Mouse (Mus musculus) liver, embryonic 12.5 days (tissue): ENCODE data around the gene Pkn1. TPM values are rescaled to one million over a fixed set of nuclear protein-coding genes. Genes with fewer than 3 reads are reported as not detected.

Source experiments
- ATAC-seq: fragments of 200-750 bp; cut with Nextera tagmentation; 2 replicates; pipeline ENCODE4 v1.8.0; 2017; ENCODE audit warnings: moderate number of reproducible peaks, mild to moderate bottlenecking, moderate library complexity
- H3K27ac ChIP-seq: fragments of 300-500 bp; sonication (generic); 2 replicates; pipeline ENCODE4 v1.5.1; 2016; ENCODE audit warnings: mild to moderate bottlenecking
- H3K27me3 ChIP-seq: fragments of 300-500 bp; sonication (generic); replicated peaks from 2 replicates; pipeline ENCODE4 v1.6.1; 2016; ENCODE audit warnings: mild to moderate bottlenecking, moderate library complexity
- H3K36me3 ChIP-seq: fragments of 300-500 bp; sonication (generic); 2 replicates; pipeline ENCODE4 v1.6.1; 2016; ENCODE audit warnings: mild to moderate bottlenecking, moderate library complexity
- H3K4me1 ChIP-seq: fragments of 300-500 bp; sonication (generic); 2 replicates; pipeline ENCODE4 v1.6.1; 2016
- H3K4me2 ChIP-seq: fragments of 300-500 bp; sonication (generic); 2 replicates; pipeline ENCODE4 v1.6.1; 2016; ENCODE audit warnings: mild to moderate bottlenecking, moderate library complexity
- H3K4me3 ChIP-seq: fragments of 300-500 bp; sonication (generic); 2 replicates; pipeline ENCODE4 v1.5.1; 2016; ENCODE audit warnings: mild to moderate bottlenecking, moderate library complexity
- H3K9ac ChIP-seq: fragments of 300-500 bp; sonication (generic); 2 replicates; pipeline ENCODE4 v1.6.1; 2016; ENCODE audit warnings: mild to moderate bottlenecking, moderate library complexity
- H3K9me3 ChIP-seq: fragments of 300-500 bp; sonication (generic); replicated peaks from 2 replicates; pipeline ENCODE4 v1.6.1; 2016; ENCODE audit warnings: mild to moderate bottlenecking, moderate library complexity
- WGBS: fragments of 180-500 bp; shearing (Covaris S2); methylation state at CpG from one replicate; pipeline ENCODE4 v1.1.7; 2016; ENCODE audit not compliant: insufficient replicate concordance; 5-methylcytosine and 5-hydroxymethylcytosine counted together
- polyA plus RNA-seq: library from polyadenylated mRNA; unstranded; fragments of >200 nt; fragmentation: Nextera tagmentation; extraction: Ambion mirVana; gene quantifications from 2 replicates; pipeline ENCODE4 v1.2.1, GENCODE M21; 2016

The Pkn1 gene
- polyA plus RNA-seq, 1 experiment from 2014 or later, result 19.5 TPM

DNA sequence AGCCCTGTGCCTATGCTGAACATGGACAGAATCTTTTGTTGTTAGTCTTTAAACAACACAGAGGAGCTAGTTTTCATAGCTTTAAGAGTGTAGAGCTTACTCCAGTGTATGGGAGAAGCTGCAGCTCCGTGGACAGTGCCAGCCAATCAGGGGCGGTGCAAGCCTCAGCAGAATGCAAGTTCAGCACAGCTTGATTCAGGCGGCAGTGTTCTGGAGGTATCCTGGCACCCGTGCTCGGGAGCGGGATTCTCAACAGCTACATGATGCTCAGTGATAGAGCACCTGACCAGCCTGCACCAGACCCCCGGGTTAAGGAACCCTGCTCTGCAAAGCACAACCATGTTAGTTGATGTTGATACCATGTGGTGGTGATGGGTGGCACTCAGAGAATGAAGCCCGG lies 38.4 kb downstream of the Pkn1 start:
- no peaks in the 10 kb centered on the region for H3K9me3 ChIP-seq
- peaks cover 57% of the 10 kb centered on the region for H3K4me1 ChIP-seq
- peaks cover 9% of the 10 kb centered on the region; the same call in 1 of the 2 replicates for H3K36me3 ChIP-seq
- ATAC-seq, result no peak
- no peaks in the 10 kb centered on the region for H3K27me3 ChIP-seq
- H3K4me3 ChIP-seq, result no peak overlapping the region
- WGBS, result 38% methylated on average over 8 of the region's 8 CpGs
- peak overlapping the region; percentile 45 for H3K4me2 ChIP-seq
- H3K9ac ChIP-seq, result no peak overlapping the region
- no peak overlapping the region for H3K27ac ChIP-seq

DNA sequence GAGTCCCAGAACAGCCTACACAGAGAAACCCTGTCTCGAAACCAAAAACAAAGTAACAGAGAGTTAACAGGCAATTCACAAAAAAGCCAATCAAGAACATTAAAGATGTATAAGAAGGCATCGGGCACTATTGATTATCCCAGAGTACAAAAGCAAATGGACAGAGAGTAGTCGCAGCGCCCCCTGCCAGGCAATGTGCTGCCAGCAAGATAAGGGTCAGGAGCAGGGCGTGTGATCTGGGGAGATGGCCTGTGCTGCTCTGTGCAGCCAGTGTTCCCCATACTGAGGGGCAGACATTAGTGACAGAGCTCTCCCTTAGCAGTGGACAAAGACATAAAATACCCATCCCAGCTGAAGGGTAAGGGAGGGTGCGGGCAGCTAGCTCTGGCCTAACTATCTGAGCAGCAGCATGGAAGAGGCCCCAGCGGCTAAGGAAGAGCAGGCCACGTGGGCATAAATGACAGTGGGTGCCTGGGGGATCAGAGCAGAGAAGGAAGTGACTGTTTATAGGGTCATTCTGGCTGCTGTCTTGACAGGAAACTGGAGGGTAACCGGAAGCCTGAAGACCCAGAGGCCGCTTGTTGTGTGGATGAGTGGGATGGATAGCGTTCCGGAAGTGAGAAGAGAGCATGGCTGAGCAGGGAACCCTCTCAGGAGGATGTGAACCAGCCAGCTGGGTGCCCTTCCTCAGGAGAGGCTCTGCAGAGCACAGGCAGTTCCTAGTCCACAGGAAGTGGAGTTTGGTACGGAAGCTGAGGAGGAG lies 42.3 kb downstream of the Pkn1 start:
- Histone ChIP-seq H3K9ac (peak overlapping the region; percentile 14; the same call in 1 of the 2 replicates), H3K27me3 (no peaks in the 10 kb centered on the region), H3K4me3 (no peak overlapping the region), H3K4me1 (peaks cover 73% of the 10 kb centered on the region), H3K9me3 (no peaks in the 10 kb centered on the region), H3K27ac (peak overlapping the region; percentile 66), H3K36me3 (peaks cover 9% of the 10 kb centered on the region; the same call in 1 of the 2 replicates), H3K4me2 (peak overlapping the region; percentile 16)
- ATAC-seq, result peak; percentile 33
- WGBS, result 43% methylated on average over 13 of the region's 13 CpGs

GRCm38 (mm10) chr8:83656043-83656442 lies 42.9 kb downstream of the Pkn1 start:
- peaks cover 69% of the 10 kb centered on the region for H3K4me1 ChIP-seq
- H3K36me3 ChIP-seq, result peaks cover 9% of the 10 kb centered on the region; the same call in 1 of the 2 replicates
- H3K4me2 ChIP-seq, result peak overlapping the region; percentile 16; the same call in 1 of the 2 replicates
- H3K9me3 ChIP-seq, result peaks cover 4% of the 10 kb centered on the region; the same call in 1 of the 2 replicates
- ATAC-seq, result no peak
- WGBS, result 79% methylated on average over 9 of the region's 9 CpGs
- H3K27ac ChIP-seq, result peak overlapping the region; percentile 66; the same call in 1 of the 2 replicates
- no peak overlapping the region for H3K4me3 ChIP-seq
- H3K27me3 ChIP-seq, result no peaks in the 10 kb centered on the region
- no peak overlapping the region for H3K9ac ChIP-seq

DNA sequence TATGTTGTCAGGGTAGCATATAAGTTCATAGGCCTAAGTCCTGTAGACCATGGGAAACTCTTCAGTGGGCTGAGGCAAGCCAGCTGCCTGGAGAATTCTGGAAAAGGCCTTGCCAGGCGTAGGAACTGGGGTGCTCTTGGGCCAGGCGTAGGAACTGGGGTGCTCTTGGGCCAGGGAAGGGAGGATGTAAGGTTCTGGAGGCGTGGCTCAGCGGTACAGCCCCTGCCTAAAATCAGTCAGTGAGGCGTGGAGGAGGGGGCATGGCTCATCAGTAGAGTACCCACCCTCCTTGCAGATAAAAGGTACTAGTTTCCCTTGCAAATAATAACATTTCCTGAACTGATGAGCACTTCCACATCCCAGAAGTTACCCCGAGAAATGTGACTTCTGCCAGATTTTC lies 44.3 kb downstream of the Pkn1 start:
- Histone ChIP-seq H3K9me3 (peaks cover 5% of the 10 kb centered on the region; the same call in 1 of the 2 replicates), H3K27me3 (no peaks in the 10 kb centered on the region), H3K4me1 (peaks cover 56% of the 10 kb centered on the region), H3K4me2 (no peak overlapping the region), H3K4me3 (no peak overlapping the region), H3K36me3 (peaks cover 9% of the 10 kb centered on the region; the same call in 1 of the 2 replicates), H3K9ac (no peak overlapping the region), H3K27ac (no peak overlapping the region; the same call in 1 of the 2 replicates)
- no peak for ATAC-seq
- WGBS, result 83% methylated on average over 6 of the region's 6 CpGs

GRCm38 (mm10) chr8:83653662-83654017 lies 45.3 kb downstream of the Pkn1 start:
- Histone ChIP-seq H3K27me3 (no peaks in the 10 kb centered on the region), H3K4me1 (peaks cover 55% of the 10 kb centered on the region), H3K9me3 (peaks cover 5% of the 10 kb centered on the region; the same call in 1 of the 2 replicates), H3K9ac (peak overlapping the region; percentile 88), H3K4me3 (peak overlapping the region; percentile 92), H3K36me3 (peaks cover 9% of the 10 kb centered on the region; the same call in 1 of the 2 replicates), H3K27ac (peak overlapping the region; percentile 87), H3K4me2 (peak overlapping the region; percentile 97)
- no peak for ATAC-seq
- 23% methylated on average over 10 of the region's 10 CpGs for WGBS

- H3K9me3 ChIP-seq, result peaks cover 9% of the 10 kb centered on the region; the same call in 1 of the 2 replicates
- H3K4me2 ChIP-seq, result peak overlapping the region; percentile 97
- peaks cover 9% of the 10 kb centered on the region; the same call in 1 of the 2 replicates for H3K36me3 ChIP-seq
- peak overlapping the region; percentile 87 for H3K27ac ChIP-seq
- peak overlapping the region; percentile 92 for H3K4me3 ChIP-seq
- WGBS, result under 1% methylated on average over 46 of the region's 46 CpGs
- ATAC-seq, result peak; percentile 40
- peak overlapping the region; percentile 88 for H3K9ac ChIP-seq
- no peaks in the 10 kb centered on the region for H3K27me3 ChIP-seq
- H3K4me1 ChIP-seq, result peaks cover 55% of the 10 kb centered on the region
Observed at GRCm38 (mm10) chr8:83652744-83653661, 46.0 kb downstream of the Pkn1 start.

DNA sequence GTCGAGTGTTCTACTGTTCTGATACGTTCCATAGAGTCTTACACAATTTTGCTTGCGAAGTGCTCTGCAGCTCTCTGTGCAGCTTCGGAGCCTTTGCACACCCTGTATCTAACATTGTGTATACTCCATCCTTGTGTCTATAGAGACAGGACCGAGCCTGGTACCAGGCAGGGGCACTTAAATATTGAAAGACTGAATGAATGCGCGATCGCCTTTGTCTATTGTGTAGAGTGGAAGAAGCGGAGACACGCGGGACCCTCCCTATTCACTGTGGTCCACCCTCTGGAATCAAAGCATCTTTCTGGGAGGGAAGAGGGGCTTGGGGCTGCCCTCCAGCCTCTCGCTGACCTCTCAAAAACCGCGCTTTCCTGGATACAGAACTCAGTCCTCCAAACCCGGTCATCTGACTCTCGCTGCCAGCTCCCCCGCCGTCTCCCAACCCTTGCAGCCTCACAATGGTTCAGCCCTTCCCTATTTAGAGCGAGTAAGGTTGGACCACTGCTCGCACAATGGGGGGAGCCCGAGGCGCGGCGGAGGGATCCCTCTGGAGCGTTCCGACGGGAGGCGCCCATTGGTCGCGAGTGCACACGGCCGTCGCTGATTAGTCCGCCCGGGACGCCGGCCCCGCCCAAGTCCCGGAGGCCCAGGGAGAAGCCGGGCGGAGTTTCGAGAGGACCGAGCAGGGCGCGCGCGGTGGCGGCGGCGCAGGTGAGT lies 46.8 kb downstream of the Pkn1 start, which contains the start of gene Gipc1:
TSS of gene Gipc1 (plus strand) at position 648 of the 714 bp plus-strand sequence.
- Histone ChIP-seq H3K4me3 (peak within 1 kb of the TSS; percentile 92), H3K4me2 (peak within 1 kb of the TSS; percentile 97), H3K27me3 (no peaks in the 10 kb centered on the region), H3K4me1 (peaks cover 49% of the 10 kb centered on the region), H3K27ac (peak within 1 kb of the TSS; percentile 87), H3K9me3 (peaks cover 10% of the 10 kb centered on the region; the same call in 1 of the 2 replicates), H3K9ac (peak within 1 kb of the TSS; percentile 88), H3K36me3 (peaks cover 4% of the 10 kb centered on the region; the same call in 1 of the 2 replicates)
- peak; percentile 93 for ATAC-seq
- 4% methylated on average over 50 of the region's 50 CpGs for WGBS

DNA sequence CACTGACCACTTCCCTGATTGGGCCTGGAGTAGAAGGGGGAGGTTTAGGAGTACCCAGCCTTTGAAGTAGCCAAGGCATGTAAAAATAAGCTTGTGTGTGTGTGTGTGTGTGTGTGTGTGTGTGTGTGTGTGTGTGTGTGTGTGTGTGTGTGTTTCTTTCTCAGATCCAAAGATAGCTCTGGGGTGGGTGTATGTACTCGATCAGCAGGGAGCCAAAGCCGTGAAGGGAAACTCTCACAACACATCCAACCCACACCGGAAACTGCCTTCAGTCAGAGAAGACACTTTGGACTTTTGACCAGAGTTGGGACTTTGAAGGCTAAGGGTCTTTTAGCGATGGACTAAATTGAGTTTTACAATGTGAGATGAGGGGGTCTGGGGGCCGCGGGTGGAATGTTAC lies 49.3 kb downstream of the Pkn1 start:
- Histone ChIP-seq H3K4me1 (peaks cover 24% of the 10 kb centered on the region), H3K9ac (no peak overlapping the region), H3K27ac (no peak overlapping the region), H3K27me3 (peaks cover 16% of the 10 kb centered on the region; the same call in 1 of the 2 replicates), H3K4me3 (no peak overlapping the region), H3K4me2 (no peak overlapping the region), H3K36me3 (no peaks in the 10 kb centered on the region), H3K9me3 (peaks cover 10% of the 10 kb centered on the region; the same call in 1 of the 2 replicates)
- 84% methylated on average over 5 of the region's 6 CpGs for WGBS
- no peak for ATAC-seq

DNA sequence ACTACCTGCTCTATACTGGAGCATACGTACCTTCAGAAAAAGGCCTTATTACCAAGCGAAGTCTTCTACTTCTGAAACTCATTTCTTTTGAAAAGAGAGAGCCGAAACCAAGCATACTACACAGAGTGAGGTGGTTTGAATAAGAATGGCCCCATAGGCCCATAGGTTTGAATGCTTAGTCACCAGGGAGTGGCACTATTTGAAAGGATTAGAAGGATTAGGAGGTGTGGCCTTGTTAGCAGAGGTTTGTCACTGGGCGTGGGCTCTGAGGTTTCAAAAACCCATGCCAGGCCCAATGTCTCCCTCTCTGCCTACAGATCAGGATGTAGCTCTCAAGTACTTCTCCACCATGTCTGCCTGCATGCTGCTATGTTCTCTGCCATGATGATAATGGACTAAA lies 50.9 kb downstream of the Pkn1 start:
- no peaks in the 10 kb centered on the region for H3K36me3 ChIP-seq
- 87% methylated on average over 4 of the region's 4 CpGs for WGBS
- peaks cover 10% of the 10 kb centered on the region; the same call in 1 of the 2 replicates for H3K9me3 ChIP-seq

DNA sequence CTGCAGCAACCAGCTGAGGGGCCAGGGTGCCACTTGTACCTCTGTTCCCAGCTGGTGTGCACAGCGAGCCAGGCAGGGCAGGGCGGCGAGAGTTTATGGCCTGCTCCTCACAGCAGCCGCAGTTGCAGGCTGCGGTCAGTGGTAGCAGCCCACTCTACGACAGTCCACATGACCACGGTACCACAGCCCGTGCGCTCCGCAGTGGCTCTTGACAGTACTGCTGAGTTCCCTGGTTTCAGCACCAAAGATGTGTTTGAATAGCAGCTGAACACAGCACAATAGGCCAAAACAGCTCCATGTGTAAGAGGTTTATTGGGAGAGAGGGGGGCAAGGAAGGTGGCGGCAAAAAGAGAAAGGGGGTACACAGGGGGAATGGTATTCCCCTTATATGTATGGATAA lies 51.5 kb downstream of the Pkn1 start:
- Histone ChIP-seq H3K36me3 (no peaks in the 10 kb centered on the region), H3K27ac (no peak overlapping the region), H3K4me1 (peaks cover 7% of the 10 kb centered on the region), H3K4me2 (no peak overlapping the region), H3K4me3 (no peak overlapping the region), H3K9me3 (peaks cover 10% of the 10 kb centered on the region; the same call in 1 of the 2 replicates), H3K9ac (no peak overlapping the region), H3K27me3 (peaks cover 35% of the 10 kb centered on the region)
- WGBS, result 88% methylated on average over 11 of the region's 11 CpGs
- no peak for ATAC-seq

More for the DNA sequence above, 50.9 kb downstream of the Pkn1 start:
- no peak overlapping the region for H3K9ac ChIP-seq
- H3K4me3 ChIP-seq, result no peak overlapping the region
- H3K4me2 ChIP-seq, result no peak overlapping the region
- peaks cover 9% of the 10 kb centered on the region for H3K4me1 ChIP-seq
- no peak overlapping the region for H3K27ac ChIP-seq
- H3K27me3 ChIP-seq, result peaks cover 30% of the 10 kb centered on the region
- no peak for ATAC-seq

DNA sequence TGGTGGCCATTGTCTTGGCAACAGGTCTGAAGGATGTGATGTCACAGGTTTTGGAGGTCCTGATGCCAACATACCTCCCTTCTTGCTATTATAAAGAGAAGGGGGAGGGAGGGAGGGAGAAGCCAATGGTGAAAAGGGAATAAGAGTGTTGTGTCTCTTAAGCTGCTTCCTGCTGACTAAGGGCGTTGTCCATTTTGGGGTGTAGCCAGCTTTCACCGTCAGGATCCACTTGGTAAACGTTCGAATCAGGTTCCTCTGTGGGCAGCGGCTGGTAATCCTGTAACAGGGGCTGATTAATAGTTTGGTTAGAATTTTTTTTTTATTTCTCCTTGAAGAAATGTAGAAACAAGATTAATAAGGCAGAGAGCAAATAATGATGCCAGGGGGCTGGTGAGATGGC lies 59.3 kb downstream of the Pkn1 start:
- H3K27ac ChIP-seq, result no peak overlapping the region
- no peaks in the 10 kb centered on the region for H3K36me3 ChIP-seq
- H3K27me3 ChIP-seq, result peaks cover 32% of the 10 kb centered on the region
- WGBS, result 60% methylated on average over 5 of the region's 5 CpGs
- H3K4me2 ChIP-seq, result no peak overlapping the region
- no peak for ATAC-seq
- H3K9ac ChIP-seq, result no peak overlapping the region
- no peaks in the 10 kb centered on the region for H3K4me1 ChIP-seq
- 0 out of 2 replicates have a peak, but pooled peaks cover 4% of the 10 kb centered on the region for H3K9me3 ChIP-seq
- H3K4me3 ChIP-seq, result no peak overlapping the region
